Mouse (Mus musculus): Measurements from ENCODE around the gene Cyp4v3. TPM values are rescaled to one million over a fixed set of nuclear protein-coding genes. Genes with fewer than 3 reads are reported as not detected.

Gene Cyp4v3
- total RNA-seq, 2 experiments from 2014 or later = 7.8 to 10.3 TPM

GRCm38 (mm10) chr8:45255040-45255439 is 78.0 kb downstream of the Cyp4v3 start:
- no peak for ATAC-seq (replicated peaks; ENCODE audit: poor library complexity, severe bottlenecking)

Other genes starting within 250 kb of the Cyp4v3 start
- not detected in 2 replicates for gene F11, start 71.2 kb downstream of the Cyp4v3 start, total RNA-seq (2014; fragmentation: Nextera tagmentation)
- gene F11, start 71.2 kb downstream of the Cyp4v3 start, total RNA-seq (2017) = not detected in 2 replicates
- gene Klkb1, start 38.4 kb downstream of the Cyp4v3 start, total RNA-seq (2014; fragmentation: Nextera tagmentation) = not detected in 2 replicates
- not detected in 2 replicates for gene Klkb1, start 38.4 kb downstream of the Cyp4v3 start, total RNA-seq (2017)
- gene Gm45753, start 24.8 kb downstream of the Cyp4v3 start, total RNA-seq (2014; fragmentation: Nextera tagmentation) = 0.38 TPM in 1 of 2 replicates, not detected in the other
- not detected in 2 replicates for gene Gm45753, start 24.8 kb downstream of the Cyp4v3 start, total RNA-seq (2017)
- gene Fam149a, start 49.1 kb upstream of the Cyp4v3 start, total RNA-seq (2014; fragmentation: Nextera tagmentation) = 0.13 TPM in 1 of 2 replicates, not detected in the other
- gene Fam149a, start 49.1 kb upstream of the Cyp4v3 start, total RNA-seq (2017) = 0.13 TPM in 1 of 2 replicates, not detected in the other
- gene Tlr3, start 77.9 kb upstream of the Cyp4v3 start, total RNA-seq (2014; fragmentation: Nextera tagmentation) = 1.9 and 6.2 TPM in 2 replicates
- not detected in 2 replicates for gene Tlr3, start 77.9 kb upstream of the Cyp4v3 start, total RNA-seq (2017)
- gene Sorbs2, start 174.6 kb upstream of the Cyp4v3 start, total RNA-seq (2014; fragmentation: Nextera tagmentation) = not detected in 2 replicates
- not detected in 2 replicates for gene Sorbs2, start 174.6 kb upstream of the Cyp4v3 start, total RNA-seq (2017)

Measured in granulocyte monocyte progenitor cell, adult 5-6 weeks (primary cell).